Mouse (Mus musculus): ENCODE measurements around the gene Scd2. TPM values are rescaled to one million over a fixed set of nuclear protein-coding genes. Genes with fewer than 3 reads are reported as not detected.

Gene Scd2
- polyA plus RNA-seq (2014; fragmentation: Illumina TruSeq; extraction: RNeasy Lipid Tissue Mini Kit (QIAGEN cat#74804); ENCODE audit: low read depth, low replicate concordance): 390 TPM

DNA sequence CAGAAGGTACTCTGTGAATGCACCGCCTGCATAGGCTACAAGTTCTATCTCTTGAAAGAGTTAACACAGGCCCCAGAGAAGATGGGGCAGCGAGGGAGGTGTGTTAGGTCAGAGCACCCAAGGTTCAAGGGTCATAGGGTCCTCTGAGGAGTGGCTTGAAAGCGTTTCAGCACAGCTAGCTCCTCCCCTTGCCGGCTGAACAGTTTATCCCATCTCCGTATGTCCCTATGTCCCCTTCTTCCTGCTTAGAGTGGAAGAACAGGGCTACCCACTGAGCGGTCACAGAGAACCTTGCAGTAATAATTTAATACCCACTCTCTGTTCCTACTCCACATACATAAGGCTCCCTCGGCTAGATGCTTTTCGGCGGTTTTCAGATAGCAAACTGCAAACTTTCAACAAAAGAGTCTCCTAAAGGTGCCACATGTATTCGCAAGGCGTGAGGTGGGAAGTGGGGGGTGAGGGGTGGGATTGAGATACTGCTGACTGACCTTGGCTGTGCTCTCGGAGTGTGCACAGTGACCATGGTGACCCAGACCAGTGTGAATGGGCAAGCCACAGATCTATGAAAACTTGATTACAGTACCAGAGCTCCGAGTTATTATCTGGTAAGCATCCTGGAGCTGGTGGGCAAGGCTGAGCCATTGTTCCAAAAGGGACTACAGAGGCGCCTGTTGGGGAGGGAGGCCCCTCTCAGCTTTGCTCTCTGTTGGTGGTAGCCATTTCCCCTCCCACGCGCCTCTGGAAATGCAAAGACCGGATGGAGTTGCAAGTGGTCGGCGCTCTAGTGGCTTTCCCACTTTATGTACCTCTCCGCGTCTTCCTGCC, at the start of gene Scd2:
Gene Scd2 (plus strand): TSS at position 734 of the 828 bp plus-strand sequence.

DNA sequence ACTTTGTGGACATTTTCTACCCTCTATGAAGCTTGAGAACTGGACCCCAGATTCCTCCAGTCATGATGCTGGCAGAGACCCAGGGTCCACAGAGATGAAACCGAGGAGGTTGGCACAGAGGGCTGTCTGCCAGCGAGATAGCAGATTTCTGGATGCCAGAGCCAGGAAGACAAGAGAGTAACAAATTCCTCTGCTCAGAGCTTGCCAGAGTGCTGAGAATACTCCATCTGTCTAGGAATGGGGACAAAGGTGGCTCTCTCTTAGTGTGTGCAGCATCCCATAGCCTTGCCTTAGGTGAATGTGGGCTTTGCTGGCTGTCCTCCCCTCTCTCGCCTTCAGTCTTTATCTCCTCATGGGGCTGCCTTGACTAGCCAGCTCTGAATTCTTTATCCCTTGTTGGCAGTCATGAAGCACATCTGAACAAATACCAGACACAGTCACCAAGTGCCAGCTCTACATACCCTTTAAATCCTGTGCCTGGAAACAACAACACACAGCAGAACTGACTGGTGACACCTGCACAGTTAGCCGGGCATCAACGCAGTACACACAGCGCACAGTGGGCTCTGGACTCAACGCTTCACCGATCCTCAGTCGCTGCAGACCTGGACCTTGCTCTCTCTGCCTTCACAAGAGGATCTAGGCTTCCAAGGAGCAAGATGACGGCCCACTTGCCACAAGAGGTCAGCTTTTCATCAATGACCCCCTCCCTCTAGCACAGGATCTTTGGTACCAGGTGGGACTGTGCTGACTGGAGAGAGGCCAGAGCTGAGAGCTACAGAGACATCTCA, 39.6 kb downstream of the Scd2 start, which contains the start of gene Scd4:
Gene Scd4 (plus strand): TSS at position 260 of the 791 bp plus-strand sequence.

Other genes with a start within 250 kb of the Scd2 start
- gene Erlin1, start 223.9 kb upstream of the Scd2 start, polyA plus RNA-seq (2014; fragmentation: Illumina TruSeq; extraction: RNeasy Lipid Tissue Mini Kit (QIAGEN cat#74804); ENCODE audit: low read depth, low replicate concordance): 17.7 TPM
- gene Chuk, start 186.2 kb upstream of the Scd2 start, polyA plus RNA-seq (2014; fragmentation: Illumina TruSeq; extraction: RNeasy Lipid Tissue Mini Kit (QIAGEN cat#74804); ENCODE audit: low read depth, low replicate concordance): 54.5 TPM
- gene Cwf19l1, start 157.8 kb upstream of the Scd2 start, polyA plus RNA-seq (2014; fragmentation: Illumina TruSeq; extraction: RNeasy Lipid Tissue Mini Kit (QIAGEN cat#74804); ENCODE audit: low read depth, low replicate concordance): 13.9 TPM
- 41.8 TPM for gene Bloc1s2, start 147.2 kb upstream of the Scd2 start, polyA plus RNA-seq (2014; fragmentation: Illumina TruSeq; extraction: RNeasy Lipid Tissue Mini Kit (QIAGEN cat#74804); ENCODE audit: low read depth, low replicate concordance)
- gene Pkd2l1, start 101.2 kb upstream of the Scd2 start, polyA plus RNA-seq (2014; fragmentation: Illumina TruSeq; extraction: RNeasy Lipid Tissue Mini Kit (QIAGEN cat#74804); ENCODE audit: low read depth, low replicate concordance): 0.89 TPM
- gene Scd3, start 90.4 kb upstream of the Scd2 start, polyA plus RNA-seq (2014; fragmentation: Illumina TruSeq; extraction: RNeasy Lipid Tissue Mini Kit (QIAGEN cat#74804); ENCODE audit: low read depth, low replicate concordance): 4.5 TPM
- 0.83 TPM for gene Scd4, start 39.4 kb downstream of the Scd2 start, polyA plus RNA-seq (2014; fragmentation: Illumina TruSeq; extraction: RNeasy Lipid Tissue Mini Kit (QIAGEN cat#74804); ENCODE audit: low read depth, low replicate concordance)
- gene Scd1, start 114.2 kb downstream of the Scd2 start, polyA plus RNA-seq (2014; fragmentation: Illumina TruSeq; extraction: RNeasy Lipid Tissue Mini Kit (QIAGEN cat#74804); ENCODE audit: low read depth, low replicate concordance): 3,372 TPM
- gene Wnt8b, start 199.8 kb downstream of the Scd2 start, polyA plus RNA-seq (2014; fragmentation: Illumina TruSeq; extraction: RNeasy Lipid Tissue Mini Kit (QIAGEN cat#74804); ENCODE audit: low read depth, low replicate concordance): 0.22 TPM